Mouse (Mus musculus) midbrain, embryonic 15.5 days (tissue): ENCODE measurements at regions not wholly inside any gene's neighbourhood (a gene's known extent, or its start where the extent isn't known, plus 50 kb on each side); places are given as distances from the start of the nearest gene placed in this dataset.

ENCODE experiments used
- ATAC-seq: fragments of 200-750 bp; cut with Nextera tagmentation; replicated peaks from 2 replicates; pipeline ENCODE4 v1.8.0; 2017; ENCODE audit warnings: moderate TSS enrichment
- H3K27ac ChIP-seq: fragments of 300-500 bp; sonication (generic); 2 replicates; pipeline ENCODE4 v1.5.1; 2015; ENCODE audit warnings: mild to moderate bottlenecking, inconsistent platforms
- H3K27me3 ChIP-seq: fragments of 300-500 bp; sonication (generic); replicated peaks from 2 replicates; pipeline ENCODE4 v1.6.1; 2015; ENCODE audit warnings: inconsistent platforms
- H3K36me3 ChIP-seq: fragments of 300-500 bp; sonication (generic); replicated peaks from 2 replicates; pipeline ENCODE4 v1.6.1; 2015; ENCODE audit warnings: inconsistent platforms
- H3K4me1 ChIP-seq: fragments of 300-500 bp; sonication (generic); 2 replicates; pipeline ENCODE4 v1.6.1; 2015; ENCODE audit warnings: inconsistent platforms
- H3K4me2 ChIP-seq: fragments of 300-500 bp; sonication (generic); 2 replicates; pipeline ENCODE4 v1.6.1; 2015; ENCODE audit warnings: inconsistent platforms, mild to moderate bottlenecking, moderate library complexity
- H3K4me3 ChIP-seq: fragments of 300-500 bp; sonication (generic); 2 replicates; pipeline ENCODE4 v1.5.1; 2015; ENCODE audit warnings: mild to moderate bottlenecking, inconsistent platforms
- H3K9ac ChIP-seq: fragments of 300-500 bp; sonication (generic); 2 replicates; pipeline ENCODE4 v1.6.1; 2015; ENCODE audit warnings: mild to moderate bottlenecking, inconsistent platforms
- H3K9me3 ChIP-seq: fragments of 300-500 bp; sonication (generic); 2 replicates; pipeline ENCODE4 v1.6.1; 2016; ENCODE audit warnings: inconsistent platforms
- WGBS: fragments of 180-500 bp; shearing (Covaris S2); methylation state at CpG from one replicate; pipeline ENCODE4 v1.1.7; 2015; ENCODE audit warnings: mixed read lengths; 5-methylcytosine and 5-hydroxymethylcytosine counted together

- ATAC-seq = no peak
- Histone ChIP-seq H3K4me3 (no peak overlapping the region), H3K36me3 (no peaks in the 10 kb centered on the region), H3K27ac (no peak overlapping the region), H3K4me2 (no peak overlapping the region), H3K9me3 (no peaks in the 10 kb centered on the region), H3K27me3 (no peaks in the 10 kb centered on the region), H3K4me1 (peaks cover 5% of the 10 kb centered on the region; the same call in 1 of the 2 replicates), H3K9ac (no peak overlapping the region)
- 91% methylated on average over 2 of the region's 2 CpGs for WGBS
Observed at GRCm38 (mm10) chr4:106205200-106205599, 110.8 kb upstream of the Usp24 start.

GRCm38 (mm10) chr4:106206023-106206422 lies 110.0 kb upstream of the Usp24 start:
- Histone ChIP-seq H3K4me1 (no peaks in the 10 kb centered on the region), H3K27ac (no peak overlapping the region), H3K27me3 (no peaks in the 10 kb centered on the region), H3K36me3 (no peaks in the 10 kb centered on the region), H3K9ac (no peak overlapping the region), H3K4me2 (no peak overlapping the region), H3K9me3 (no peaks in the 10 kb centered on the region), H3K4me3 (no peak overlapping the region)
- WGBS = 38% methylated on average over 2 of the region's 2 CpGs
- no peak for ATAC-seq

- no peaks in the 10 kb centered on the region for H3K27me3 ChIP-seq
- H3K4me1 ChIP-seq = no peaks in the 10 kb centered on the region
- no peaks in the 10 kb centered on the region for H3K36me3 ChIP-seq
- ATAC-seq = no peak
- 88% methylated on average over 11 of the region's 11 CpGs for WGBS
- H3K9ac ChIP-seq = no peak overlapping the region
- H3K4me3 ChIP-seq = no peak overlapping the region
- H3K4me2 ChIP-seq = no peak overlapping the region
- H3K9me3 ChIP-seq = no peaks in the 10 kb centered on the region
- no peak overlapping the region for H3K27ac ChIP-seq
Observed at GRCm38 (mm10) chr4:106209465-106209864, 106.5 kb upstream of the Usp24 start.

- Histone ChIP-seq H3K27ac (no peak overlapping the region), H3K4me1 (no peaks in the 10 kb centered on the region), H3K9me3 (no peaks in the 10 kb centered on the region), H3K4me2 (no peak overlapping the region), H3K4me3 (no peak overlapping the region), H3K27me3 (no peaks in the 10 kb centered on the region), H3K9ac (no peak overlapping the region), H3K36me3 (no peaks in the 10 kb centered on the region)
- WGBS = 100% methylated on average over 1 of the region's 1 CpGs
- no peak for ATAC-seq
Observed at GRCm38 (mm10) chr4:106209975-106210374, 106.0 kb upstream of the Usp24 start.

- Histone ChIP-seq H3K36me3 (no peaks in the 10 kb centered on the region), H3K4me2 (no peak overlapping the region), H3K27ac (no peak overlapping the region), H3K9ac (no peak overlapping the region), H3K9me3 (no peaks in the 10 kb centered on the region), H3K4me3 (no peak overlapping the region), H3K4me1 (no peaks in the 10 kb centered on the region), H3K27me3 (no peaks in the 10 kb centered on the region)
- no peak for ATAC-seq
- WGBS = 80% methylated on average over 5 of the region's 5 CpGs
Observed at GRCm38 (mm10) chr4:106214170-106214569, 101.8 kb upstream of the Usp24 start.

GRCm38 (mm10) chr4:106220621-106221020 lies 95.4 kb upstream of the Usp24 start:
- no peak overlapping the region for H3K4me2 ChIP-seq
- 77% methylated on average over 9 of the region's 9 CpGs for WGBS
- H3K9ac ChIP-seq = no peak overlapping the region
- H3K9me3 ChIP-seq = no peaks in the 10 kb centered on the region
- no peak overlapping the region for H3K27ac ChIP-seq
- no peak for ATAC-seq
- no peaks in the 10 kb centered on the region for H3K36me3 ChIP-seq
- no peak overlapping the region for H3K4me3 ChIP-seq
- no peaks in the 10 kb centered on the region for H3K27me3 ChIP-seq
- H3K4me1 ChIP-seq = no peaks in the 10 kb centered on the region

- peak; percentile 63; the same call in 1 of the 2 replicates for ATAC-seq
- no peak overlapping the region for H3K4me2 ChIP-seq
- no peak overlapping the region for H3K4me3 ChIP-seq
- H3K9ac ChIP-seq = no peak overlapping the region
- no peaks in the 10 kb centered on the region for H3K9me3 ChIP-seq
- no peaks in the 10 kb centered on the region for H3K27me3 ChIP-seq
- H3K27ac ChIP-seq = no peak overlapping the region
- H3K4me1 ChIP-seq = no peaks in the 10 kb centered on the region
- WGBS = 51% methylated on average over 12 of the region's 12 CpGs
- no peaks in the 10 kb centered on the region for H3K36me3 ChIP-seq
Observed at GRCm38 (mm10) chr4:106225184-106225862, 90.7 kb upstream of the Usp24 start.

GRCm38 (mm10) chr4:106227428-106227827 lies 88.6 kb upstream of the Usp24 start:
- Histone ChIP-seq H3K36me3 (no peaks in the 10 kb centered on the region), H3K27me3 (no peaks in the 10 kb centered on the region), H3K9ac (no peak overlapping the region), H3K4me3 (no peak overlapping the region), H3K9me3 (no peaks in the 10 kb centered on the region), H3K4me1 (no peaks in the 10 kb centered on the region), H3K27ac (no peak overlapping the region), H3K4me2 (no peak overlapping the region)
- ATAC-seq = no peak
- WGBS = 73% methylated on average over 8 of the region's 8 CpGs

GRCm38 (mm10) chr4:106228534-106228933 lies 87.5 kb upstream of the Usp24 start:
- Histone ChIP-seq H3K4me2 (no peak overlapping the region), H3K27me3 (no peaks in the 10 kb centered on the region), H3K9ac (no peak overlapping the region), H3K4me1 (no peaks in the 10 kb centered on the region; the same call in 1 of the 2 replicates), H3K36me3 (no peaks in the 10 kb centered on the region), H3K4me3 (no peak overlapping the region), H3K9me3 (no peaks in the 10 kb centered on the region), H3K27ac (no peak overlapping the region)
- ATAC-seq = peak; percentile 71; the same call in 1 of the 2 replicates
- 49% methylated on average over 9 of the region's 9 CpGs for WGBS

GRCm38 (mm10) chr4:106229526-106229925 lies 86.5 kb upstream of the Usp24 start:
- no peaks in the 10 kb centered on the region; the same call in 1 of the 2 replicates for H3K4me1 ChIP-seq
- H3K27me3 ChIP-seq = no peaks in the 10 kb centered on the region
- no peaks in the 10 kb centered on the region for H3K9me3 ChIP-seq
- H3K36me3 ChIP-seq = no peaks in the 10 kb centered on the region
- H3K9ac ChIP-seq = no peak overlapping the region
- H3K4me3 ChIP-seq = no peak overlapping the region
- H3K4me2 ChIP-seq = no peak overlapping the region
- no peak overlapping the region for H3K27ac ChIP-seq
- WGBS = 76% methylated on average over 3 of the region's 3 CpGs
- no peak for ATAC-seq

GRCm38 (mm10) chr4:106232499-106232970 lies 83.5 kb upstream of the Usp24 start:
- H3K9ac ChIP-seq = no peak overlapping the region
- WGBS = 61% methylated on average over 9 of the region's 9 CpGs
- no peaks in the 10 kb centered on the region for H3K27me3 ChIP-seq
- no peak for ATAC-seq
- no peaks in the 10 kb centered on the region; the same call in 1 of the 2 replicates for H3K4me1 ChIP-seq
- no peak overlapping the region for H3K4me2 ChIP-seq
- no peaks in the 10 kb centered on the region for H3K36me3 ChIP-seq
- H3K27ac ChIP-seq = peak overlapping the region; percentile 56
- no peak overlapping the region for H3K4me3 ChIP-seq
- H3K9me3 ChIP-seq = no peaks in the 10 kb centered on the region

- Histone ChIP-seq H3K4me2 (no peak overlapping the region), H3K9me3 (no peaks in the 10 kb centered on the region), H3K4me3 (no peak overlapping the region), H3K9ac (no peak overlapping the region), H3K27ac (no peak overlapping the region), H3K27me3 (no peaks in the 10 kb centered on the region), H3K36me3 (no peaks in the 10 kb centered on the region), H3K4me1 (no peaks in the 10 kb centered on the region)
- 91% methylated on average over 14 of the region's 14 CpGs for WGBS
- ATAC-seq = no peak
Observed at GRCm38 (mm10) chr4:106244384-106244819, 71.6 kb upstream of the Usp24 start.

GRCm38 (mm10) chr4:106244826-106245510 lies 71.0 kb upstream of the Usp24 start:
- H3K27ac ChIP-seq = no peak overlapping the region
- H3K36me3 ChIP-seq = no peaks in the 10 kb centered on the region
- H3K4me1 ChIP-seq = no peaks in the 10 kb centered on the region
- H3K9ac ChIP-seq = no peak overlapping the region
- no peak for ATAC-seq
- no peaks in the 10 kb centered on the region for H3K27me3 ChIP-seq
- no peak overlapping the region for H3K4me2 ChIP-seq
- WGBS = 88% methylated on average over 9 of the region's 9 CpGs
- H3K9me3 ChIP-seq = no peaks in the 10 kb centered on the region
- no peak overlapping the region for H3K4me3 ChIP-seq
